Mouse (Mus musculus): ENCODE results near the gene Dnm3.

Gene Dnm3

GRCm38 (mm10) chr1:162074626-162075410 is 403.0 kb downstream of the Dnm3 start:
- no peak for DNase-seq (ENCODE audit: low spot score)

GRCm38 (mm10) chr1:162072917-162073578 is 404.8 kb downstream of the Dnm3 start:
- no peak for DNase-seq (ENCODE audit: low spot score)

- no peak for DNase-seq (ENCODE audit: low spot score)
Observed at GRCm38 (mm10) chr1:162053608-162054007, 424.2 kb downstream of the Dnm3 start.

- no peak for DNase-seq (ENCODE audit: low spot score)
Observed at GRCm38 (mm10) chr1:162053186-162053585, 424.6 kb downstream of the Dnm3 start.

- no peak for DNase-seq (ENCODE audit: low spot score)
Observed at GRCm38 (mm10) chr1:162052755-162053154, 425.1 kb downstream of the Dnm3 start.

GRCm38 (mm10) chr1:162052138-162052537 is 425.7 kb downstream of the Dnm3 start:
- DNase-seq (ENCODE audit: low spot score): no peak

GRCm38 (mm10) chr1:162051710-162052109 is 426.1 kb downstream of the Dnm3 start:
- no peak for DNase-seq (ENCODE audit: low spot score)

- no peak for DNase-seq (ENCODE audit: low spot score)
Observed at GRCm38 (mm10) chr1:162047673-162048072, 430.2 kb downstream of the Dnm3 start.

- DNase-seq (ENCODE audit: low spot score): no peak
Observed at GRCm38 (mm10) chr1:162043788-162044717, 433.8 kb downstream of the Dnm3 start.

GRCm38 (mm10) chr1:162043216-162043615 is 434.6 kb downstream of the Dnm3 start:
- no peak for DNase-seq (ENCODE audit: low spot score)

GRCm38 (mm10) chr1:162042384-162042783 is 435.4 kb downstream of the Dnm3 start:
- no peak for DNase-seq (ENCODE audit: low spot score)

GRCm38 (mm10) chr1:162040490-162041274 is 437.2 kb downstream of the Dnm3 start:
- DNase-seq (ENCODE audit: low spot score): no peak

- no peak for DNase-seq (ENCODE audit: low spot score)
Observed at GRCm38 (mm10) chr1:162039808-162040207, 438.0 kb downstream of the Dnm3 start.

GRCm38 (mm10) chr1:162039011-162039595 is 438.7 kb downstream of the Dnm3 start:
- no peak for DNase-seq (ENCODE audit: low spot score)

GRCm38 (mm10) chr1:162038431-162038830 is 439.4 kb downstream of the Dnm3 start:
- DNase-seq (ENCODE audit: low spot score): no peak

GRCm38 (mm10) chr1:162037968-162038421 is 439.8 kb downstream of the Dnm3 start:
- DNase-seq (ENCODE audit: low spot score): no peak

GRCm38 (mm10) chr1:162037185-162037765 is 440.6 kb downstream of the Dnm3 start:
- DNase-seq (ENCODE audit: low spot score): no peak

- no peak for DNase-seq (ENCODE audit: low spot score)
Observed at GRCm38 (mm10) chr1:162036461-162036835, 441.4 kb downstream of the Dnm3 start.

- DNase-seq (ENCODE audit: low spot score): no peak
Observed at GRCm38 (mm10) chr1:162035800-162036460, 441.9 kb downstream of the Dnm3 start.

GRCm38 (mm10) chr1:162023681-162024270 is 454.1 kb downstream of the Dnm3 start:
- DNase-seq (ENCODE audit: low spot score): no peak

Data from yolk sac, embryonic 10.5 days (tissue).